Comparison of ENCODE assay signal across 8 mouse cellular contexts in the genomic region with DNA sequence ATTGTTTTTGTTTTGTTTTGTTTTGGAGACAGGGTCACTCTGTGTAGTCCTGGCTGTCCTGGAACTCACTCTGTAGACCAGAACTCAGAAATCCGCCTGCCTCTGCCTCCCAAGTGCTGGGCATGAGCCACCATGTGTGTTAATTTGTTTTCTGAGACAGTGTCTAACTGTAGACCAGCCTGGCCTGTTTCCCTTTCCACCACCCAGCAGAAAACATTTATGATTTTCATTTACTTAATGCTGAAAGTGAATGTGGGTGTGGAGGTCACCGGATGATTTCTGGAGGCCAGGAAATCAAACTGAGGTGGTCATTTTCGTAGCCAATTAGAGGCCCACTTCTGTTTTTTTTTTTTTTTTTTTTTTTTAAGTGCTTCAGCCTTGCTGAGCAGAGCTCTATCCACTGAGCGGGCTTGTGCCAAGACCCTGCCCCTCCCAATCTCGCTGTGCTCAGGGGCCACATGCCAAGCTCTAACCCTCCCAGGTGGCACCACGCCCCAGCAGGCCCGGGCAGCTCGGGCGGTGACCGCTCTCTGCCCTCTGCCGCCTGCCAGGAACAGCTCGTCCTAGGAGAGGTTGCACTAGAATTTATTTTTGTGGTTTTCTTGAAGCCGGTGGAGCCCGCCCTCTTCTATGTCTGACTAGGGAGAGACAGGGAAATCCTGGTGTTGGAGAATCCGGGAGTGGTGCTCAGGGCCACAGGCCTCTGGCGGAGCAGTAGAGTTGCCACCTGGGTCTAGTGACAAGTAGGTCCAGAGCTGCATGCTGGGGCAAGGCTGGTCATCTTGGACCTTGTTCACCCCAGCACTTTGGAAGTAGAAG. TPM values are rescaled to one million over a fixed set of nuclear protein-coding genes. Genes with fewer than 3 reads are reported as not detected.
DNase-seq lines count a peak whose midpoint lies in the region; ATAC-seq lines count a peak whose summit lies in the region.

No protein-coding gene starts in this region.

- peak overlapping the region; percentile 9; the same call in 1 of the 2 replicates for H3K27ac ChIP-seq in hindbrain, embryonic 15.5 days (replicated peaks)
- H3K27ac ChIP-seq in liver, embryonic 11.5 days (ENCODE audit: low read depth, low read length) = peak overlapping the region; percentile 72

- H3K9me3 ChIP-seq in hindbrain, embryonic 15.5 days = no peaks in the 10 kb centered on the region
- H3K9me3 ChIP-seq in liver, embryonic 11.5 days (ENCODE audit: control insufficient read depth, low read length) = no peaks in the 10 kb centered on the region

- DNase-seq in left cerebral cortex, postnatal 4 days = peak; percentile 53
- DNase-seq in left cerebral cortex, adult 9 months (ENCODE audit: low spot score in 2 of 2) = no peak
- DNase-seq in cerebellum, adult 18-20 months = peak; percentile 76 to 80
- DNase-seq in gastrocnemius, adult 8-10 months (ENCODE audit: low spot score in 2 of 2) = peak; percentile 92 to 94
- DNase-seq in liver, embryonic 11.5 days (ENCODE audit: low spot score) = no peak
- peak; percentile 65 for DNase-seq in naive thymus-derived CD4-positive, alpha-beta T cell, adult 2 months (ENCODE audit: low read depth)
- DNase-seq in urinary bladder, postnatal 36 days (ENCODE audit: low spot score in 2 of 2) = peak; percentile 91 to 96

- no peak for ATAC-seq in hindbrain, embryonic 15.5 days (ENCODE audit: low FRiP score, low read depth)
- ATAC-seq in liver, embryonic 11.5 days (replicated peaks; ENCODE audit: low FRiP score) = peak; percentile 40

- peaks cover 14% of the 10 kb centered on the region for H3K4me1 ChIP-seq in hindbrain, embryonic 15.5 days (replicated peaks)
- peaks cover 34% of the 10 kb centered on the region for H3K4me1 ChIP-seq in liver, embryonic 11.5 days (replicated peaks; ENCODE audit: control insufficient read depth, insufficient read depth, low read length)

- no peaks in the 10 kb centered on the region for H3K27me3 ChIP-seq in hindbrain, embryonic 15.5 days
- H3K27me3 ChIP-seq in liver, embryonic 11.5 days (replicated peaks; ENCODE audit: control insufficient read depth, insufficient read depth, low read length) = no peaks in the 10 kb centered on the region

- 41% methylated on average over 16 of the region's 16 CpGs for WGBS in hindbrain, embryonic 15.5 days
- WGBS in liver, embryonic 11.5 days = 26% methylated on average over 16 of the region's 16 CpGs

- H3K4me3 ChIP-seq in hindbrain, embryonic 15.5 days = no peak overlapping the region
- peak overlapping the region; percentile 12; the same call in 1 of the 2 replicates for H3K4me3 ChIP-seq in liver, embryonic 11.5 days (ENCODE audit: low read depth, low read length)

- peaks cover 34% of the 10 kb centered on the region for H3K36me3 ChIP-seq in hindbrain, embryonic 15.5 days
- H3K36me3 ChIP-seq in liver, embryonic 11.5 days (ENCODE audit: control insufficient read depth, insufficient read depth, low read length) = peaks cover 35% of the 10 kb centered on the region

- intact Hi-C loops in left cerebral cortex, postnatal 4 days (cut with DNase I) = no loop called here

- no peak overlapping the region for H3K9ac ChIP-seq in hindbrain, embryonic 15.5 days
- peak overlapping the region; percentile 48 for H3K9ac ChIP-seq in liver, embryonic 11.5 days (ENCODE audit: low read depth, low read length)

- no peak overlapping the region; the same call in 1 of the 2 replicates for H3K4me2 ChIP-seq in hindbrain, embryonic 15.5 days
- H3K4me2 ChIP-seq in liver, embryonic 11.5 days = peak overlapping the region; percentile 50

RNA-seq across cellular contexts. Expression of a gene that starts 7.5 kb away (rescaled TPM):
- total RNA-seq in left cerebral cortex, postnatal 4 days (2021) = 10 to 100 TPM; 80.9 to 83.2 TPM
- 10 to 100 TPM; 36.7 to 40.7 (median 39.7) TPM for total RNA-seq in gastrocnemius, adult 8-10 months (2022)
- 83.6 and 93.2 TPM in 2 replicates for polyA plus RNA-seq in hindbrain, embryonic 15.5 days (2015; fragmentation: Nextera tagmentation; extraction: Ambion mirVana)
- 38.0 and 38.4 TPM in 2 replicates for polyA plus RNA-seq in liver, embryonic 11.5 days (2014; fragmentation: Nextera tagmentation; extraction: Ambion mirVana)

RNA-seq across cellular contexts. Expression of a gene that starts 13.5 kb away (rescaled TPM):
- total RNA-seq in left cerebral cortex, postnatal 4 days (2021) = 10 to 100 TPM; 61.6 to 67.1 TPM
- 100 to 1,000 TPM; 226 to 292 (median 253) TPM for total RNA-seq in gastrocnemius, adult 8-10 months (2022)
- 56.7 and 61.0 TPM in 2 replicates for polyA plus RNA-seq in hindbrain, embryonic 15.5 days (2015; fragmentation: Nextera tagmentation; extraction: Ambion mirVana)
- 124 and 128 TPM in 2 replicates for polyA plus RNA-seq in liver, embryonic 11.5 days (2014; fragmentation: Nextera tagmentation; extraction: Ambion mirVana)

RNA-seq across cellular contexts. Expression of a gene that starts 37.4 kb away (rescaled TPM):
- total RNA-seq in left cerebral cortex, postnatal 4 days (2021) = 10 to 100 TPM; 52.0 to 52.1 TPM
- total RNA-seq in gastrocnemius, adult 8-10 months (2022) = 1 to 10 TPM; 2.6 to 3.6 (median 3.4) TPM
- 57.5 and 60.2 TPM in 2 replicates for polyA plus RNA-seq in hindbrain, embryonic 15.5 days (2015; fragmentation: Nextera tagmentation; extraction: Ambion mirVana)
- polyA plus RNA-seq in liver, embryonic 11.5 days (2014; fragmentation: Nextera tagmentation; extraction: Ambion mirVana) = 56.7 and 57.3 TPM in 2 replicates

RNA-seq across cellular contexts. Expression of a gene that starts 37.6 kb away (rescaled TPM):
- 10 to 100 TPM; 46.3 to 53.6 TPM for total RNA-seq in left cerebral cortex, postnatal 4 days (2021)
- total RNA-seq in gastrocnemius, adult 8-10 months (2022) = 1 to 10 TPM; 1.0 to 3.1 (median 2.7) TPM
- polyA plus RNA-seq in hindbrain, embryonic 15.5 days (2015; fragmentation: Nextera tagmentation; extraction: Ambion mirVana) = 39.2 and 46.1 TPM in 2 replicates
- 5.7 and 6.8 TPM in 2 replicates for polyA plus RNA-seq in liver, embryonic 11.5 days (2014; fragmentation: Nextera tagmentation; extraction: Ambion mirVana)

RNA-seq across cellular contexts. Expression of a gene that starts 41.8 kb away (rescaled TPM):
- total RNA-seq in left cerebral cortex, postnatal 4 days (2021) = 100 to 1,000 TPM; 130 to 138 TPM
- total RNA-seq in gastrocnemius, adult 8-10 months (2022) = 100 to 1,000 TPM; 124 to 147 (median 144) TPM
- 109 and 127 TPM in 2 replicates for polyA plus RNA-seq in hindbrain, embryonic 15.5 days (2015; fragmentation: Nextera tagmentation; extraction: Ambion mirVana)
- 92.3 and 96.1 TPM in 2 replicates for polyA plus RNA-seq in liver, embryonic 11.5 days (2014; fragmentation: Nextera tagmentation; extraction: Ambion mirVana)

Comparison
In these comparisons a context has a peak if more than half of its experiments do, and no peak if none do; other contexts are left out.
1. DNase-seq: peak in left cerebral cortex, postnatal 4 days (single experiment), cerebellum, adult 18-20 months (2 of 2), gastrocnemius, adult 8-10 months (2 of 2), naive thymus-derived CD4-positive, alpha-beta T cell, adult 2 months (single experiment) and urinary bladder, postnatal 36 days (2 of 2); none in left cerebral cortex, adult 9 months (0 of 2) and liver, embryonic 11.5 days (single experiment).
2. RNA of a gene that starts 37.4 kb away (total RNA-seq): 52.0 to 52.1 TPM in left cerebral cortex, postnatal 4 days; 2.6 to 3.6 TPM in gastrocnemius, adult 8-10 months; every median in the first group is over 10 times any median in the second.